Mouse (Mus musculus) forebrain, embryonic 13.5 days (tissue): Measurements from ENCODE around the gene Ifng. TPM values are rescaled to one million over a fixed set of nuclear protein-coding genes. Genes with fewer than 3 reads are reported as not detected.

ENCODE experiments used
- ATAC-seq: fragments of 200-750 bp; cut with Nextera tagmentation; 2 replicates; pipeline ENCODE4 v1.8.0; 2017
- H3K27ac ChIP-seq: fragments of 300-500 bp; sonication (generic); 2 replicates; pipeline ENCODE4 v1.5.1; 2015; ENCODE audit warnings: inconsistent platforms, mild to moderate bottlenecking, moderate library complexity
- H3K27me3 ChIP-seq: fragments of 300-500 bp; sonication (generic); 2 replicates; pipeline ENCODE4 v1.6.1; 2015; ENCODE audit warnings: mild to moderate bottlenecking, inconsistent platforms
- H3K36me3 ChIP-seq: fragments of 300-500 bp; sonication (generic); 2 replicates; pipeline ENCODE4 v1.6.1; 2015; ENCODE audit warnings: mild to moderate bottlenecking, inconsistent platforms; ENCODE audit not compliant: poor library complexity, severe bottlenecking
- H3K4me1 ChIP-seq: fragments of 300-500 bp; sonication (generic); 2 replicates; pipeline ENCODE4 v1.6.1; 2015; ENCODE audit warnings: inconsistent platforms
- H3K4me2 ChIP-seq: fragments of 300-500 bp; sonication (generic); 2 replicates; pipeline ENCODE4 v1.6.1; 2015; ENCODE audit warnings: inconsistent platforms, mild to moderate bottlenecking, moderate library complexity
- H3K4me3 ChIP-seq: fragments of 300-500 bp; sonication (generic); 2 replicates; pipeline ENCODE4 v1.5.1; 2015; ENCODE audit warnings: mild to moderate bottlenecking, inconsistent platforms
- H3K9ac ChIP-seq: fragments of 300-500 bp; sonication (generic); 2 replicates; pipeline ENCODE4 v1.6.1; 2015; ENCODE audit warnings: mild to moderate bottlenecking, inconsistent platforms
- H3K9me3 ChIP-seq: fragments of 300-500 bp; sonication (generic); replicated peaks from 2 replicates; pipeline ENCODE4 v1.6.1; 2016; ENCODE audit warnings: inconsistent platforms
- WGBS: fragments of 180-500 bp; shearing (Covaris S2); methylation state at CpG from one replicate; pipeline ENCODE4 v1.1.7; 2015; 5-methylcytosine and 5-hydroxymethylcytosine counted together
- polyA plus RNA-seq: library from polyadenylated mRNA; unstranded; fragments of >200 nt; fragmentation: Nextera tagmentation; extraction: Ambion mirVana; gene quantifications from 2 replicates; pipeline ENCODE4 v1.2.1, GENCODE M21; 2015

Ifng gene
- polyA plus RNA-seq, result not detected in 2 replicates

- Histone ChIP-seq H3K9ac (no peak within 1 kb of the TSS), H3K4me3 (no peak within 1 kb of the TSS), H3K4me1 (0 out of 2 replicates have a peak, but pooled peaks cover 1% of the 10 kb centered on the region), H3K36me3 (no peaks in the 10 kb centered on the region), H3K27ac (no peak within 1 kb of the TSS), H3K27me3 (no peaks in the 10 kb centered on the region), H3K9me3 (no peaks in the 10 kb centered on the region), H3K4me2 (no peak within 1 kb of the TSS)
- 92% methylated on average over 11 of the region's 11 CpGs for WGBS
- no peak for ATAC-seq
Observed at GRCm38 (mm10) chr10:118440742-118441240, at the start of gene Ifng. Ifng (plus strand) TSS chr10:118441046.

DNA sequence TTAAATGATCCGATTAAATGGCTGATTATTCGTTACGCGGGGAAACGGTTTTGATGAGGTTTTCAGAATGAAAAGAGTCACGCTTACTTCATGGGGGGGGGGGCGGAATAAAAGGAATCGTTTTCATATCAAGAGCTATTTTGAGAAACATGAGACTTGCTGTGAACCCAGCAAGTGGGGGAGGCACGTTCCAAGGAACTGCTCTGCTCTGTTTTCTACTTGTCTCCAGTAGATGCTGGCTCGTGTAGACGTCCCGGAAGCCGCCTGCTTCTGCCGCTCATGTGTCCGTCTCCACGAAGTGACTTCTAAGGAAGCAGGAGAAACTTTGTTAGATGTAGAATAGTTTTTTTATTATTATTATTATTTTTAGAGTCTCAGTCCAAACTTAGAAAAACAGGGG is 40.9 kb upstream of the Ifng start:
- no peak overlapping the region for H3K4me2 ChIP-seq
- H3K36me3 ChIP-seq, result no peaks in the 10 kb centered on the region
- H3K4me1 ChIP-seq, result no peaks in the 10 kb centered on the region
- no peak overlapping the region for H3K27ac ChIP-seq
- ATAC-seq, result no peak
- no peaks in the 10 kb centered on the region for H3K27me3 ChIP-seq
- no peaks in the 10 kb centered on the region for H3K9me3 ChIP-seq
- no peak overlapping the region for H3K9ac ChIP-seq
- no peak overlapping the region for H3K4me3 ChIP-seq
- WGBS, result 71% methylated on average over 16 of the region's 16 CpGs

DNA sequence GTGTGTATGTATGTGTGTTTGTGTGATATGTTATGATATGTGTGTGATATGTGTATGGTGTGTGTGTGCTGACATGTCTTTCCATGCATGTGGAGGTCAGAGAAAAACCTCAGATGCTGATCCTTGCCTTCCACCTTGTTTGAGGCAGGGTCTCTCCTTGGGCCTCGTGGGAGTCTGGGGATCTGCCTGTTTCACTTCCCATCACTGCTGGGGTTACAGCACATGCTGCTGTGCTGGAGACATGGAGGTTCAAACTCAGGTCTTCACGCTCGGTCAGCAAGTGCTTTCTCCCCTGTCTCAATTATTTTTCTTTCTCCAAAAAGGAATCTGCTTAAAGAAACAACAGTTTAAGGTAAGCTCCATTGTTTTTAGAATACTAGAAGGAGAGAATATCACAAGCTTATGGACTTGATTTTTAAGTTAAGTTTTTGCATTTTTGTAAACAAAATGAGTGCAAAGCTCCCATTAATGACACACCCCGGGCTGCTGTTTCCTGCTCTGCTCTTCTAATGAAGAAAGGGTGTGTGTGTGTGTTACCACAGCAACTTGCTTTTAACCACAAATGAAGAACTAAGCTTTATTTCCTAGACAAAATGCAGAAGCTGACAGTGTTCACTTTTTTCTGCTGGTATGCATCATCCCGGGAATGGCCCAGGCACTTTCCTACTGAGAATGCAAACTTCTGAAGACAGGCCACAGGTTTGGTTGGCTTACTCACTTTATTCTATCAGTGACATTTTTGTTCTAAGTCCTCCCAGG is 34.2 kb upstream of the Ifng start:
- no peak overlapping the region for H3K9ac ChIP-seq
- no peak overlapping the region for H3K27ac ChIP-seq
- no peaks in the 10 kb centered on the region for H3K4me1 ChIP-seq
- H3K36me3 ChIP-seq, result no peaks in the 10 kb centered on the region
- H3K4me3 ChIP-seq, result no peak overlapping the region
- no peak overlapping the region for H3K4me2 ChIP-seq
- no peak for ATAC-seq
- H3K27me3 ChIP-seq, result no peaks in the 10 kb centered on the region
- WGBS, result 87% methylated on average over 5 of the region's 5 CpGs
- H3K9me3 ChIP-seq, result no peaks in the 10 kb centered on the region

- ATAC-seq, result no peak
- H3K9ac ChIP-seq, result no peak overlapping the region
- H3K4me3 ChIP-seq, result no peak overlapping the region
- no peak overlapping the region for H3K4me2 ChIP-seq
- H3K4me1 ChIP-seq, result no peaks in the 10 kb centered on the region
- no peaks in the 10 kb centered on the region for H3K27me3 ChIP-seq
- no peaks in the 10 kb centered on the region for H3K9me3 ChIP-seq
- no peaks in the 10 kb centered on the region for H3K36me3 ChIP-seq
- H3K27ac ChIP-seq, result no peak overlapping the region
Observed at GRCm38 (mm10) chr10:118411377-118411776, 29.5 kb upstream of the Ifng start.

- Histone ChIP-seq H3K27ac (no peak overlapping the region), H3K36me3 (no peaks in the 10 kb centered on the region), H3K4me1 (no peaks in the 10 kb centered on the region), H3K27me3 (no peaks in the 10 kb centered on the region), H3K9ac (no peak overlapping the region), H3K4me2 (no peak overlapping the region), H3K4me3 (no peak overlapping the region), H3K9me3 (no peaks in the 10 kb centered on the region)
- ATAC-seq, result no peak
- WGBS, result 90% methylated on average over 5 of the region's 5 CpGs
Observed at GRCm38 (mm10) chr10:118412774-118413173, 28.1 kb upstream of the Ifng start.

GRCm38 (mm10) chr10:118419000-118419425 is 21.8 kb upstream of the Ifng start:
- H3K9ac ChIP-seq, result no peak overlapping the region
- H3K36me3 ChIP-seq, result no peaks in the 10 kb centered on the region
- H3K4me3 ChIP-seq, result no peak overlapping the region
- H3K4me2 ChIP-seq, result no peak overlapping the region
- no peaks in the 10 kb centered on the region for H3K4me1 ChIP-seq
- ATAC-seq, result no peak
- H3K9me3 ChIP-seq, result no peaks in the 10 kb centered on the region
- H3K27me3 ChIP-seq, result no peaks in the 10 kb centered on the region
- 90% methylated on average over 7 of the region's 7 CpGs for WGBS
- no peak overlapping the region for H3K27ac ChIP-seq

- Histone ChIP-seq H3K4me3 (no peak overlapping the region), H3K4me1 (no peaks in the 10 kb centered on the region), H3K36me3 (no peaks in the 10 kb centered on the region), H3K4me2 (no peak overlapping the region), H3K9me3 (no peaks in the 10 kb centered on the region), H3K27me3 (no peaks in the 10 kb centered on the region), H3K9ac (no peak overlapping the region), H3K27ac (no peak overlapping the region)
- no peak for ATAC-seq
Observed at GRCm38 (mm10) chr10:118420896-118421295, 19.9 kb upstream of the Ifng start.

- H3K9ac ChIP-seq, result no peak overlapping the region
- 95% methylated on average over 6 of the region's 6 CpGs for WGBS
Observed at GRCm38 (mm10) chr10:118435501-118435900, 5.3 kb upstream of the Ifng start.

DNA sequence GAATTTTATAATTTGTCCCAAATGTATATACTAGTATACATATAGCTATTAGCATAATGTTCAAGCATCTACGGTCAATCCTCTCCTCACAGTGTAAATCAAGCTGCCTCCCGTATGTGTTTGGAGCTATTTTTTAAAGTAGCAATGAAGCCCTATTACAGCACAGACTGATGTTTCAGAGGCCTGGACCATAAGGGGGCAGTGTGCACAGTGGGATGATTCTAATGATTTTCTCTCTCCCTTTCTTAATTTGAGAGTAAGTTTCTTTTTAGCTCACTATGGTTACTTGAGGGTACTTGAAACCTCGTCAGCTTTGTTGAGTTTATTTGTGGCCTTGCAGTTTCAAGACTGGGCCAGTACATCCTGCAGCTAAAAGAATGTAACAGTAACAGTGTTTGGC is 1.1 kb downstream of the Ifng start:
- H3K4me3 ChIP-seq, result no peak overlapping the region
- H3K36me3 ChIP-seq, result no peaks in the 10 kb centered on the region
- H3K9me3 ChIP-seq, result no peaks in the 10 kb centered on the region
- no peak overlapping the region for H3K27ac ChIP-seq
- WGBS, result 76% methylated on average over 3 of the region's 3 CpGs
- 0 out of 2 replicates have a peak, but pooled peaks cover 2% of the 10 kb centered on the region for H3K4me1 ChIP-seq
- ATAC-seq, result no peak
- H3K9ac ChIP-seq, result no peak overlapping the region
- H3K4me2 ChIP-seq, result no peak overlapping the region
- H3K27me3 ChIP-seq, result no peaks in the 10 kb centered on the region

More at GRCm38 (mm10) chr10:118435501-118435900, 5.3 kb upstream of the Ifng start:
- ATAC-seq, result no peak
- Histone ChIP-seq H3K9me3 (no peaks in the 10 kb centered on the region), H3K4me1 (no peaks in the 10 kb centered on the region), H3K4me3 (no peak overlapping the region), H3K4me2 (no peak overlapping the region), H3K36me3 (no peaks in the 10 kb centered on the region), H3K27me3 (no peaks in the 10 kb centered on the region), H3K27ac (no peak overlapping the region)

GRCm38 (mm10) chr10:118442999-118443398 is 2.2 kb downstream of the Ifng start:
- no peaks in the 10 kb centered on the region for H3K36me3 ChIP-seq

GRCm38 (mm10) chr10:118445021-118445420 is 4.2 kb downstream of the Ifng start:
- Histone ChIP-seq H3K9me3 (no peaks in the 10 kb centered on the region), H3K36me3 (no peaks in the 10 kb centered on the region), H3K27ac (no peak overlapping the region), H3K27me3 (no peaks in the 10 kb centered on the region), H3K4me2 (no peak overlapping the region), H3K4me3 (no peak overlapping the region), H3K4me1 (0 out of 2 replicates have a peak, but pooled peaks cover 2% of the 10 kb centered on the region), H3K9ac (no peak overlapping the region)
- 95% methylated on average over 6 of the region's 6 CpGs for WGBS
- ATAC-seq, result no peak

More at GRCm38 (mm10) chr10:118442999-118443398, 2.2 kb downstream of the Ifng start:
- 89% methylated on average over 6 of the region's 6 CpGs for WGBS
- no peak overlapping the region for H3K4me2 ChIP-seq
- H3K27me3 ChIP-seq, result no peaks in the 10 kb centered on the region
- 0 out of 2 replicates have a peak, but pooled peaks cover 2% of the 10 kb centered on the region for H3K4me1 ChIP-seq
- no peaks in the 10 kb centered on the region for H3K9me3 ChIP-seq
- no peak overlapping the region for H3K9ac ChIP-seq
- H3K27ac ChIP-seq, result no peak overlapping the region
- no peak for ATAC-seq
- H3K4me3 ChIP-seq, result no peak overlapping the region

DNA sequence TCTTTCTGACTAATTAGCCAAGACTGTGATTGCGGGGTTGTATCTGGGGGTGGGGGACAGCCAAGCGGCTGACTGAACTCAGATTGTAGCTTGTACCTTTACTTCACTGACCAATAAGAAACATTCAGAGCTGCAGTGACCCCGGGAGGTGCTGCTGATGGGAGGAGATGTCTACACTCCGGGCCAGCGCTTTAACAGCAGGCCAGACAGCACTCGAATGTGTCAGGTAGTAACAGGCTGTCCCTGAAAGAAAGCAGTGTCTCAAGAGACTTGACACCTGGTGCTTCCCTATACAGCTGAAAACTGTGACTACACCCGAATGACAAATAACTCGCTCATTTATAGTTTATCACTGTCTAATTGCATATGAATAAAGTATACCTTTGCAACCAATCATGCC is 4.7 kb downstream of the Ifng start:
- Histone ChIP-seq H3K4me3 (no peak overlapping the region), H3K9me3 (no peaks in the 10 kb centered on the region), H3K27me3 (no peaks in the 10 kb centered on the region), H3K4me2 (no peak overlapping the region), H3K9ac (no peak overlapping the region), H3K4me1 (0 out of 2 replicates have a peak, but pooled peaks cover 2% of the 10 kb centered on the region), H3K36me3 (no peaks in the 10 kb centered on the region), H3K27ac (no peak overlapping the region)
- ATAC-seq, result no peak
- 70% methylated on average over 8 of the region's 8 CpGs for WGBS
